Mouse (Mus musculus): Measurements from ENCODE around the gene Gm17334.

GRCm38 (mm10) chr11:53768422-53769184, 4.4 kb downstream of the Gm17334 start:
- TF ChIP-seq CTCF (IDR thresholded peaks at IDR 0.05; ENCODE audit: insufficient read depth, low read length) (no peak), POLR2A (IDR thresholded peaks at IDR 0.05; ENCODE audit: borderline replicate concordance, extremely low read depth, low read depth, low read length) (no peak)

Measured in lung, adult 2 months (tissue).